Mouse (Mus musculus): ENCODE data around the gene Pdia4. TPM values are rescaled to one million over a fixed set of nuclear protein-coding genes. Genes with fewer than 3 reads are reported as not detected.
A peak's percentile ranks its signal among the peaks of the same experiment; 100 is the strongest.

The Pdia4 gene
- polyA plus RNA-seq, 1 experiment from 2014 or later: 355 TPM

GRCm38 (mm10) chr6:47810181-47810580, 3.0 kb downstream of the Pdia4 start:
- peaks cover 37% of the 10 kb centered on the region for H3K4me1 ChIP-seq
- no peak overlapping the region for H3K4me3 ChIP-seq
- ATAC-seq (ENCODE audit: borderline replicate concordance, extremely low read depth, low FRiP score, low TSS enrichment): no peak
- no peak overlapping the region for H3K9ac ChIP-seq
- 43% methylated on average over 2 of the region's 2 CpGs for WGBS
- H3K27ac ChIP-seq: no peak overlapping the region
- H3K36me3 ChIP-seq: peaks cover 18% of the 10 kb centered on the region
- H3K27me3 ChIP-seq: no peaks in the 10 kb centered on the region
- peak overlapping the region; percentile 22 for H3K4me2 ChIP-seq
- H3K9me3 ChIP-seq: no peaks in the 10 kb centered on the region

GRCm38 (mm10) chr6:47809053-47809452, 4.2 kb downstream of the Pdia4 start:
- 56% methylated on average over 4 of the region's 4 CpGs for WGBS
- no peak for ATAC-seq (ENCODE audit: borderline replicate concordance, extremely low read depth, low FRiP score, low TSS enrichment)
- Histone ChIP-seq H3K9me3 (no peaks in the 10 kb centered on the region), H3K36me3 (peaks cover 30% of the 10 kb centered on the region), H3K4me1 (peaks cover 31% of the 10 kb centered on the region), H3K4me2 (no peak overlapping the region), H3K27me3 (no peaks in the 10 kb centered on the region), H3K27ac (peak overlapping the region; percentile 51), H3K9ac (no peak overlapping the region), H3K4me3 (no peak overlapping the region)

- no peak for ATAC-seq (ENCODE audit: borderline replicate concordance, extremely low read depth, low FRiP score, low TSS enrichment)
- no peak overlapping the region for H3K9ac ChIP-seq
- peaks cover 31% of the 10 kb centered on the region for H3K4me1 ChIP-seq
- H3K27ac ChIP-seq: peak overlapping the region; percentile 48; the same call in 1 of the 2 replicates
- no peaks in the 10 kb centered on the region for H3K27me3 ChIP-seq
- no peak overlapping the region for H3K4me2 ChIP-seq
- 86% methylated on average over 5 of the region's 5 CpGs for WGBS
- H3K4me3 ChIP-seq: no peak overlapping the region
- H3K36me3 ChIP-seq: peaks cover 35% of the 10 kb centered on the region
- no peaks in the 10 kb centered on the region for H3K9me3 ChIP-seq
These were observed 4.7 kb downstream of the Pdia4 start for GRCm38 (mm10) chr6:47808545-47808944.

GRCm38 (mm10) chr6:47807419-47807818, 5.8 kb downstream of the Pdia4 start:
- no peak overlapping the region for H3K4me3 ChIP-seq
- H3K9ac ChIP-seq: no peak overlapping the region
- no peak overlapping the region for H3K4me2 ChIP-seq
- H3K4me1 ChIP-seq: peaks cover 31% of the 10 kb centered on the region
- H3K27ac ChIP-seq: no peak overlapping the region
- 82% methylated on average over 2 of the region's 2 CpGs for WGBS
- ATAC-seq (ENCODE audit: borderline replicate concordance, extremely low read depth, low FRiP score, low TSS enrichment): no peak
- no peaks in the 10 kb centered on the region for H3K9me3 ChIP-seq
- no peaks in the 10 kb centered on the region for H3K27me3 ChIP-seq
- peaks cover 46% of the 10 kb centered on the region for H3K36me3 ChIP-seq

GRCm38 (mm10) chr6:47805520-47805919, 7.7 kb downstream of the Pdia4 start:
- Histone ChIP-seq H3K9ac (no peak overlapping the region), H3K9me3 (no peaks in the 10 kb centered on the region), H3K4me3 (no peak overlapping the region), H3K27ac (no peak overlapping the region), H3K27me3 (no peaks in the 10 kb centered on the region), H3K36me3 (peaks cover 63% of the 10 kb centered on the region), H3K4me1 (peaks cover 18% of the 10 kb centered on the region), H3K4me2 (no peak overlapping the region)
- 65% methylated on average over 2 of the region's 2 CpGs for WGBS
- no peak for ATAC-seq (ENCODE audit: borderline replicate concordance, extremely low read depth, low FRiP score, low TSS enrichment)

GRCm38 (mm10) chr6:47799079-47799478, 14.2 kb downstream of the Pdia4 start:
- no peaks in the 10 kb centered on the region for H3K4me1 ChIP-seq
- no peaks in the 10 kb centered on the region for H3K27me3 ChIP-seq
- H3K9ac ChIP-seq: no peak overlapping the region
- H3K27ac ChIP-seq: no peak overlapping the region
- ATAC-seq (ENCODE audit: borderline replicate concordance, extremely low read depth, low FRiP score, low TSS enrichment): peak; percentile 69; the same call in 1 of the 2 replicates
- H3K9me3 ChIP-seq: no peaks in the 10 kb centered on the region
- 43% methylated on average over 6 of the region's 6 CpGs for WGBS
- H3K36me3 ChIP-seq: peaks cover 95% of the 10 kb centered on the region
- no peak overlapping the region for H3K4me3 ChIP-seq
- H3K4me2 ChIP-seq: no peak overlapping the region

- H3K4me3 ChIP-seq: no peak overlapping the region
- WGBS: 61% methylated on average over 10 of the region's 10 CpGs
- peaks cover 49% of the 10 kb centered on the region for H3K36me3 ChIP-seq
- H3K4me2 ChIP-seq: no peak overlapping the region
- no peaks in the 10 kb centered on the region for H3K27me3 ChIP-seq
- no peaks in the 10 kb centered on the region for H3K9me3 ChIP-seq
- no peak for ATAC-seq (ENCODE audit: borderline replicate concordance, extremely low read depth, low FRiP score, low TSS enrichment)
- no peak overlapping the region for H3K9ac ChIP-seq
- H3K4me1 ChIP-seq: 0 out of 2 replicates have a peak, but pooled peaks cover under 1% of the 10 kb centered on the region
- no peak overlapping the region for H3K27ac ChIP-seq
These were observed 19.0 kb downstream of the Pdia4 start for GRCm38 (mm10) chr6:47794106-47794830.

GRCm38 (mm10) chr6:47793284-47793683, 19.9 kb downstream of the Pdia4 start:
- 0 out of 2 replicates have a peak, but pooled peaks cover 5% of the 10 kb centered on the region for H3K4me1 ChIP-seq
- no peak overlapping the region for H3K27ac ChIP-seq
- no peak for ATAC-seq (ENCODE audit: borderline replicate concordance, extremely low read depth, low FRiP score, low TSS enrichment)
- no peak overlapping the region for H3K4me3 ChIP-seq
- H3K36me3 ChIP-seq: peaks cover 40% of the 10 kb centered on the region
- no peak overlapping the region for H3K9ac ChIP-seq
- no peak overlapping the region for H3K4me2 ChIP-seq
- H3K27me3 ChIP-seq: no peaks in the 10 kb centered on the region
- H3K9me3 ChIP-seq: no peaks in the 10 kb centered on the region
- 59% methylated on average over 5 of the region's 5 CpGs for WGBS

- Histone ChIP-seq H3K4me3 (no peak overlapping the region), H3K27me3 (no peaks in the 10 kb centered on the region), H3K36me3 (peaks cover 32% of the 10 kb centered on the region), H3K9me3 (no peaks in the 10 kb centered on the region), H3K4me2 (no peak overlapping the region), H3K9ac (no peak overlapping the region), H3K27ac (no peak overlapping the region), H3K4me1 (0 out of 2 replicates have a peak, but pooled peaks cover 5% of the 10 kb centered on the region)
- WGBS: 89% methylated on average over 2 of the region's 2 CpGs
- no peak for ATAC-seq (ENCODE audit: borderline replicate concordance, extremely low read depth, low FRiP score, low TSS enrichment)
These were observed 20.7 kb downstream of the Pdia4 start for GRCm38 (mm10) chr6:47792533-47792932.

- no peak overlapping the region for H3K4me3 ChIP-seq
- no peak overlapping the region for H3K9ac ChIP-seq
- peaks cover 17% of the 10 kb centered on the region for H3K36me3 ChIP-seq
- no peaks in the 10 kb centered on the region for H3K27me3 ChIP-seq
- no peaks in the 10 kb centered on the region for H3K9me3 ChIP-seq
- no peak overlapping the region for H3K4me2 ChIP-seq
- H3K27ac ChIP-seq: no peak overlapping the region
- ATAC-seq (ENCODE audit: borderline replicate concordance, extremely low read depth, low FRiP score, low TSS enrichment): no peak
- WGBS: 37% methylated on average over 2 of the region's 2 CpGs
- 0 out of 2 replicates have a peak, but pooled peaks cover 5% of the 10 kb centered on the region for H3K4me1 ChIP-seq
These were observed 22.5 kb downstream of the Pdia4 start for GRCm38 (mm10) chr6:47790745-47791144.

- H3K9ac ChIP-seq: peak overlapping the region; percentile 65
- ATAC-seq (ENCODE audit: borderline replicate concordance, extremely low read depth, low FRiP score, low TSS enrichment): no peak
- H3K4me3 ChIP-seq: peak overlapping the region; percentile 52
- H3K27ac ChIP-seq: peak overlapping the region; percentile 96
- H3K4me1 ChIP-seq: 0 out of 2 replicates have a peak, but pooled peaks cover 5% of the 10 kb centered on the region
- no peaks in the 10 kb centered on the region for H3K36me3 ChIP-seq
- no peaks in the 10 kb centered on the region for H3K9me3 ChIP-seq
- H3K27me3 ChIP-seq: no peaks in the 10 kb centered on the region
- H3K4me2 ChIP-seq: peak overlapping the region; percentile 62
- 29% methylated on average over 3 of the region's 3 CpGs for WGBS
These were observed 24.4 kb downstream of the Pdia4 start for GRCm38 (mm10) chr6:47788821-47789220.

GRCm38 (mm10) chr6:47787941-47788736, 25.1 kb downstream of the Pdia4 start:
- Histone ChIP-seq H3K4me3 (peak overlapping the region; percentile 52), H3K9ac (peak overlapping the region; percentile 65), H3K27ac (peak overlapping the region; percentile 96), H3K4me1 (0 out of 2 replicates have a peak, but pooled peaks cover 5% of the 10 kb centered on the region), H3K36me3 (no peaks in the 10 kb centered on the region), H3K9me3 (no peaks in the 10 kb centered on the region), H3K4me2 (peak overlapping the region; percentile 62), H3K27me3 (no peaks in the 10 kb centered on the region)
- under 1% methylated on average over 18 of the region's 18 CpGs for WGBS
- ATAC-seq (ENCODE audit: borderline replicate concordance, extremely low read depth, low FRiP score, low TSS enrichment): peak; percentile 95
